Mouse (Mus musculus) forebrain, postnatal 0 days (tissue): ENCODE measurements around the gene Gm17334. TPM values are rescaled to one million over a fixed set of nuclear protein-coding genes. Genes with fewer than 3 reads are reported as not detected.

Source experiments
- ATAC-seq: fragments of 200-750 bp; cut with Nextera tagmentation; 2 replicates; pipeline ENCODE4 v1.8.0; 2017; ENCODE audit warnings: mild to moderate bottlenecking, moderate library complexity
- DNase-seq: peaks from one replicate; pipeline ENCODE4 v3.0.0-alpha.2; 2015
- H3K27ac ChIP-seq: fragments of 300-500 bp; sonication (generic); 2 replicates; pipeline ENCODE4 v1.5.1; 2014; ENCODE audit warnings: low read depth, mild to moderate bottlenecking, antibody characterized with exemption, low read length, moderate library complexity, mixed read lengths
- H3K27me3 ChIP-seq: fragments of 300-500 bp; sonication (generic); 2 replicates; pipeline ENCODE4 v1.6.1; 2014; ENCODE audit warnings: mild to moderate bottlenecking, low read length, mixed read lengths; ENCODE audit not compliant: insufficient read depth
- H3K36me3 ChIP-seq: fragments of 300-500 bp; sonication (generic); 2 replicates; pipeline ENCODE4 v1.6.1; 2014; ENCODE audit warnings: mild to moderate bottlenecking, moderate library complexity; ENCODE audit not compliant: insufficient read depth
- H3K4me1 ChIP-seq: fragments of 300-500 bp; sonication (generic); 2 replicates; pipeline ENCODE4 v1.6.1; 2014; ENCODE audit warnings: antibody characterized with exemption; ENCODE audit not compliant: insufficient read depth
- H3K4me2 ChIP-seq: fragments of 300-500 bp; sonication (generic); 2 replicates; pipeline ENCODE4 v1.6.1; 2014; ENCODE audit warnings: low read depth, mild to moderate bottlenecking, moderate library complexity
- H3K4me3 ChIP-seq: fragments of 300-500 bp; sonication (generic); 2 replicates; pipeline ENCODE4 v1.5.1; 2014; ENCODE audit warnings: low read depth, low read length, mixed read lengths
- H3K9ac ChIP-seq: fragments of 300-500 bp; sonication (generic); 2 replicates; pipeline ENCODE4 v1.6.1; 2014; ENCODE audit warnings: mild to moderate bottlenecking
- H3K9me3 ChIP-seq: fragments of 300-500 bp; sonication (generic); 2 replicates; pipeline ENCODE4 v1.6.1; 2016; ENCODE audit warnings: low read length
- CTCF ChIP-seq: sonication (generic); IDR thresholded peaks from 2 replicates; pipeline ENCODE4 v1.5.1; 2016; ENCODE audit warnings: antibody characterized with exemption, control low read depth, low read depth
- WGBS: fragments of 180-500 bp; shearing (Covaris S2); extraction: QIAGEN DNeasy Blood & Tissue Kit; methylation state at CpG from one replicate; pipeline ENCODE4 v1.1.7; 2014; 5-methylcytosine and 5-hydroxymethylcytosine counted together
- polyA plus RNA-seq: library from polyadenylated mRNA; unstranded; fragments of >200 nt; fragmentation: Nextera tagmentation; extraction: Ambion mirVana; gene quantifications from 2 replicates; pipeline ENCODE4 v1.2.1, GENCODE M21; 2015
- total RNA-seq: library from RNA; depleted of rRNA; stranded (reverse); fragments of >200 nt; gene quantifications from 2 replicates; pipeline ENCODE4 v1.2.3, GENCODE M21; 2014

The Gm17334 gene
- total and polyA plus RNA-seq, 2 experiments from 2014 or later, result 1.5 TPM; not detected in 1

- Histone ChIP-seq H3K4me1 (no peaks in the 10 kb centered on the region), H3K27ac (no peak overlapping the region), H3K4me3 (no peak overlapping the region), H3K36me3 (no peaks in the 10 kb centered on the region), H3K9me3 (no peaks in the 10 kb centered on the region), H3K27me3 (no peaks in the 10 kb centered on the region), H3K4me2 (no peak overlapping the region), H3K9ac (no peak overlapping the region)
- ATAC-seq (no peak), DNase-seq (no peak)
- 89% methylated on average over 14 of the region's 14 CpGs for WGBS
- TF ChIP-seq CTCF, result no peak
Observed at GRCm38 (mm10) chr11:53804569-53805344, 31.8 kb upstream of the Gm17334 start.

- Histone ChIP-seq H3K4me1 (no peaks in the 10 kb centered on the region), H3K4me2 (no peak overlapping the region), H3K36me3 (no peaks in the 10 kb centered on the region), H3K4me3 (no peak overlapping the region), H3K9ac (no peak overlapping the region), H3K9me3 (no peaks in the 10 kb centered on the region), H3K27ac (no peak overlapping the region), H3K27me3 (no peaks in the 10 kb centered on the region)
- no peak for TF ChIP-seq CTCF
- DNase-seq (no peak), ATAC-seq (no peak)
- 87% methylated on average over 6 of the region's 6 CpGs for WGBS
Observed at GRCm38 (mm10) chr11:53803494-53803893, 30.5 kb upstream of the Gm17334 start.

- Histone ChIP-seq H3K4me3 (no peak overlapping the region), H3K4me2 (no peak overlapping the region), H3K9me3 (no peaks in the 10 kb centered on the region), H3K27me3 (no peaks in the 10 kb centered on the region), H3K27ac (no peak overlapping the region), H3K4me1 (no peaks in the 10 kb centered on the region), H3K9ac (no peak overlapping the region), H3K36me3 (no peaks in the 10 kb centered on the region)
- WGBS, result 90% methylated on average over 12 of the region's 12 CpGs
- DNase-seq (no peak), ATAC-seq (no peak)
- no peak for TF ChIP-seq CTCF
Observed at GRCm38 (mm10) chr11:53803093-53803492, 30.1 kb upstream of the Gm17334 start.

GRCm38 (mm10) chr11:53800975-53801374 is 28.0 kb upstream of the Gm17334 start:
- WGBS, result 94% methylated on average over 5 of the region's 5 CpGs
- H3K27ac ChIP-seq, result no peak overlapping the region

GRCm38 (mm10) chr11:53800036-53800435 is 27.0 kb upstream of the Gm17334 start:
- no peak for ATAC-seq
- Histone ChIP-seq H3K36me3 (no peaks in the 10 kb centered on the region), H3K4me2 (no peak overlapping the region), H3K4me1 (no peaks in the 10 kb centered on the region), H3K9ac (no peak overlapping the region), H3K4me3 (no peak overlapping the region), H3K27me3 (no peaks in the 10 kb centered on the region), H3K27ac (no peak overlapping the region), H3K9me3 (no peaks in the 10 kb centered on the region)
- 67% methylated on average over 4 of the region's 4 CpGs for WGBS
- DNase-seq, result no peak
- no peak for TF ChIP-seq CTCF

More at GRCm38 (mm10) chr11:53800975-53801374, 28.0 kb upstream of the Gm17334 start:
- ATAC-seq (no peak), DNase-seq (no peak)
- H3K36me3 ChIP-seq, result no peaks in the 10 kb centered on the region
- H3K27me3 ChIP-seq, result no peaks in the 10 kb centered on the region
- H3K9ac ChIP-seq, result no peak overlapping the region
- H3K4me3 ChIP-seq, result no peak overlapping the region
- H3K4me2 ChIP-seq, result no peak overlapping the region
- H3K4me1 ChIP-seq, result no peaks in the 10 kb centered on the region
- no peak for TF ChIP-seq CTCF
- no peaks in the 10 kb centered on the region for H3K9me3 ChIP-seq

GRCm38 (mm10) chr11:53798041-53798711 is 25.2 kb upstream of the Gm17334 start:
- DNase-seq, result no peak
- TF ChIP-seq CTCF, result no peak
- Histone ChIP-seq H3K4me1 (no peaks in the 10 kb centered on the region), H3K4me2 (no peak overlapping the region), H3K9ac (no peak overlapping the region), H3K9me3 (no peaks in the 10 kb centered on the region), H3K27me3 (no peaks in the 10 kb centered on the region), H3K27ac (no peak overlapping the region), H3K36me3 (no peaks in the 10 kb centered on the region), H3K4me3 (no peak overlapping the region)
- WGBS, result 92% methylated on average over 10 of the region's 10 CpGs
- no peak for ATAC-seq

GRCm38 (mm10) chr11:53797386-53797920 is 24.5 kb upstream of the Gm17334 start:
- H3K36me3 ChIP-seq, result no peaks in the 10 kb centered on the region
- H3K27me3 ChIP-seq, result no peaks in the 10 kb centered on the region
- WGBS, result 48% methylated on average over 6 of the region's 6 CpGs
- no peak for TF ChIP-seq CTCF
- no peaks in the 10 kb centered on the region for H3K9me3 ChIP-seq
- H3K4me2 ChIP-seq, result no peak overlapping the region
- H3K27ac ChIP-seq, result no peak overlapping the region
- no peak overlapping the region for H3K4me3 ChIP-seq
- no peaks in the 10 kb centered on the region for H3K4me1 ChIP-seq
- DNase-seq (no peak), ATAC-seq (no peak)
- no peak overlapping the region for H3K9ac ChIP-seq
